Mouse (Mus musculus): ENCODE data around the gene Cmtm1. TPM values are rescaled to one million over a fixed set of nuclear protein-coding genes. Genes with fewer than 3 reads are reported as not detected.
"Not testable (repeated sequence)": the region's sequence is repeated elsewhere in the genome, so short reads cannot be mapped to it uniquely, and the experiment has no call there.

Gene Cmtm1
- polyA plus RNA-seq, 1 experiment from 2014 or later, result not detected

GRCm38 (mm10) chr8:104302536-104302935, 7.4 kb downstream of the Cmtm1 start:
- not testable (repeated sequence) for H3K36me3 ChIP-seq (ENCODE audit: control insufficient read depth, insufficient read depth, low read length); H3K4me2 ChIP-seq (replicated peaks; ENCODE audit: low read depth, low read length); DNase-seq (ENCODE audit: low spot score); H3K4me1 ChIP-seq (replicated peaks; ENCODE audit: control insufficient read depth, insufficient read depth, low read length); H3K9ac ChIP-seq (ENCODE audit: low read depth, low read length); H3K27ac ChIP-seq (ENCODE audit: low read depth, low read length); ATAC-seq (ENCODE audit: low FRiP score); H3K9me3 ChIP-seq (ENCODE audit: control insufficient read depth, low read length); H3K4me3 ChIP-seq (ENCODE audit: low read depth, low read length); H3K27me3 ChIP-seq (ENCODE audit: control insufficient read depth, insufficient read depth, low read length)
- 90% methylated on average over 4 of the region's 4 CpGs for WGBS

GRCm38 (mm10) chr8:104301577-104301976, 8.4 kb downstream of the Cmtm1 start:
- peak; percentile 90 for ATAC-seq (ENCODE audit: low FRiP score)

GRCm38 (mm10) chr8:104294396-104294795, 15.5 kb downstream of the Cmtm1 start:
- H3K9me3 ChIP-seq (ENCODE audit: control insufficient read depth, low read length), result no peaks in the 10 kb centered on the region
- DNase-seq (ENCODE audit: low spot score), result no peak
- no peak for ATAC-seq (ENCODE audit: low FRiP score)
- H3K36me3 ChIP-seq (ENCODE audit: control insufficient read depth, insufficient read depth, low read length), result no peaks in the 10 kb centered on the region
- no peak overlapping the region for H3K4me3 ChIP-seq (ENCODE audit: low read depth, low read length)
- H3K4me2 ChIP-seq (replicated peaks; ENCODE audit: low read depth, low read length), result no peak overlapping the region
- no peaks in the 10 kb centered on the region for H3K27me3 ChIP-seq (ENCODE audit: control insufficient read depth, insufficient read depth, low read length)
- H3K27ac ChIP-seq (ENCODE audit: low read depth, low read length), result no peak overlapping the region
- WGBS, result 92% methylated on average over 1 of the region's 1 CpGs
- H3K9ac ChIP-seq (ENCODE audit: low read depth, low read length), result no peak overlapping the region
- no peaks in the 10 kb centered on the region for H3K4me1 ChIP-seq (replicated peaks; ENCODE audit: control insufficient read depth, insufficient read depth, low read length)

More at GRCm38 (mm10) chr8:104301577-104301976, 8.4 kb downstream of the Cmtm1 start:
- WGBS, result 8% methylated on average over 3 of the region's 3 CpGs
- not testable (repeated sequence) for H3K27ac ChIP-seq (ENCODE audit: low read depth, low read length); H3K9me3 ChIP-seq (ENCODE audit: control insufficient read depth, low read length); H3K4me3 ChIP-seq (ENCODE audit: low read depth, low read length); H3K27me3 ChIP-seq (ENCODE audit: control insufficient read depth, insufficient read depth, low read length); H3K4me2 ChIP-seq (replicated peaks; ENCODE audit: low read depth, low read length); H3K9ac ChIP-seq (ENCODE audit: low read depth, low read length); H3K4me1 ChIP-seq (replicated peaks; ENCODE audit: control insufficient read depth, insufficient read depth, low read length); H3K36me3 ChIP-seq (ENCODE audit: control insufficient read depth, insufficient read depth, low read length)
- DNase-seq (ENCODE audit: low spot score), result peak; percentile 48

- H3K4me3 ChIP-seq (ENCODE audit: low read depth, low read length); H3K36me3 ChIP-seq (ENCODE audit: control insufficient read depth, insufficient read depth, low read length); H3K9ac ChIP-seq (ENCODE audit: low read depth, low read length); H3K27me3 ChIP-seq (ENCODE audit: control insufficient read depth, insufficient read depth, low read length); H3K4me1 ChIP-seq (replicated peaks; ENCODE audit: control insufficient read depth, insufficient read depth, low read length); H3K27ac ChIP-seq (ENCODE audit: low read depth, low read length); ATAC-seq (ENCODE audit: low FRiP score); DNase-seq (ENCODE audit: low spot score); H3K4me2 ChIP-seq (replicated peaks; ENCODE audit: low read depth, low read length); H3K9me3 ChIP-seq (ENCODE audit: control insufficient read depth, low read length): not testable (repeated sequence)
- WGBS, result 84% methylated on average over 11 of the region's 12 CpGs
Measured at GRCm38 (mm10) chr8:104293081-104293480, 16.9 kb downstream of the Cmtm1 start, which contains the start of gene Cmtm2a. Gene Cmtm2a (minus strand): TSS chr8:104293181.

- 89% methylated on average over 6 of the region's 6 CpGs for WGBS
- H3K4me3 ChIP-seq (ENCODE audit: low read depth, low read length), result no peak overlapping the region
- ATAC-seq (ENCODE audit: low FRiP score) (no peak), DNase-seq (ENCODE audit: low spot score) (no peak)
- no peaks in the 10 kb centered on the region for H3K4me1 ChIP-seq (replicated peaks; ENCODE audit: control insufficient read depth, insufficient read depth, low read length)
- no peak overlapping the region for H3K27ac ChIP-seq (ENCODE audit: low read depth, low read length)
- no peak overlapping the region for H3K4me2 ChIP-seq (replicated peaks; ENCODE audit: low read depth, low read length)
- no peak overlapping the region for H3K9ac ChIP-seq (ENCODE audit: low read depth, low read length)
- no peaks in the 10 kb centered on the region for H3K9me3 ChIP-seq (ENCODE audit: control insufficient read depth, low read length)
- no peaks in the 10 kb centered on the region for H3K36me3 ChIP-seq (ENCODE audit: control insufficient read depth, insufficient read depth, low read length)
- no peaks in the 10 kb centered on the region for H3K27me3 ChIP-seq (ENCODE audit: control insufficient read depth, insufficient read depth, low read length)
Measured at GRCm38 (mm10) chr8:104268937-104269440, 41.0 kb downstream of the Cmtm1 start.

GRCm38 (mm10) chr8:104268368-104268767, 41.6 kb downstream of the Cmtm1 start:
- Histone ChIP-seq H3K4me2 (replicated peaks; ENCODE audit: low read depth, low read length) (no peak overlapping the region), H3K9ac (ENCODE audit: low read depth, low read length) (no peak overlapping the region)
- no peak for ATAC-seq (ENCODE audit: low FRiP score)

GRCm38 (mm10) chr8:104264271-104264935, 45.5 kb downstream of the Cmtm1 start:
- H3K4me3 ChIP-seq (ENCODE audit: low read depth, low read length), result not testable (repeated sequence)

More at GRCm38 (mm10) chr8:104268368-104268767, 41.6 kb downstream of the Cmtm1 start:
- H3K4me1 ChIP-seq (replicated peaks; ENCODE audit: control insufficient read depth, insufficient read depth, low read length), result no peaks in the 10 kb centered on the region
- no peak overlapping the region for H3K27ac ChIP-seq (ENCODE audit: low read depth, low read length)
- no peak for DNase-seq (ENCODE audit: low spot score)
- H3K27me3 ChIP-seq (ENCODE audit: control insufficient read depth, insufficient read depth, low read length), result no peaks in the 10 kb centered on the region
- H3K4me3 ChIP-seq (ENCODE audit: low read depth, low read length), result no peak overlapping the region
- no peaks in the 10 kb centered on the region; the same call in 1 of the 2 replicates for H3K36me3 ChIP-seq (ENCODE audit: control insufficient read depth, insufficient read depth, low read length)
- no peaks in the 10 kb centered on the region for H3K9me3 ChIP-seq (ENCODE audit: control insufficient read depth, low read length)

GRCm38 (mm10) chr8:104261802-104262201, 48.1 kb downstream of the Cmtm1 start:
- not testable (repeated sequence) for H3K27ac ChIP-seq (ENCODE audit: low read depth, low read length); H3K36me3 ChIP-seq (ENCODE audit: control insufficient read depth, insufficient read depth, low read length); H3K9ac ChIP-seq (ENCODE audit: low read depth, low read length); H3K9me3 ChIP-seq (ENCODE audit: control insufficient read depth, low read length); ATAC-seq (ENCODE audit: low FRiP score); H3K4me1 ChIP-seq (replicated peaks; ENCODE audit: control insufficient read depth, insufficient read depth, low read length); H3K27me3 ChIP-seq (ENCODE audit: control insufficient read depth, insufficient read depth, low read length); DNase-seq (ENCODE audit: low spot score); H3K4me3 ChIP-seq (ENCODE audit: low read depth, low read length); H3K4me2 ChIP-seq (replicated peaks; ENCODE audit: low read depth, low read length)
- WGBS, result 97% methylated on average over 5 of the region's 5 CpGs

More at GRCm38 (mm10) chr8:104264271-104264935, 45.5 kb downstream of the Cmtm1 start:
- H3K4me2 ChIP-seq (replicated peaks; ENCODE audit: low read depth, low read length); H3K4me1 ChIP-seq (replicated peaks; ENCODE audit: control insufficient read depth, insufficient read depth, low read length); H3K27ac ChIP-seq (ENCODE audit: low read depth, low read length); H3K27me3 ChIP-seq (ENCODE audit: control insufficient read depth, insufficient read depth, low read length); H3K36me3 ChIP-seq (ENCODE audit: control insufficient read depth, insufficient read depth, low read length); H3K9me3 ChIP-seq (ENCODE audit: control insufficient read depth, low read length); ATAC-seq (ENCODE audit: low FRiP score); DNase-seq (ENCODE audit: low spot score); H3K9ac ChIP-seq (ENCODE audit: low read depth, low read length): not testable (repeated sequence)
- WGBS, result 96% methylated on average over 20 of the region's 22 CpGs

GRCm38 (mm10) chr8:104253016-104253415, 56.9 kb downstream of the Cmtm1 start:
- no peak overlapping the region for H3K4me3 ChIP-seq (ENCODE audit: low read depth, low read length)
- H3K27ac ChIP-seq (ENCODE audit: low read depth, low read length), result no peak overlapping the region
- 91% methylated on average over 3 of the region's 3 CpGs for WGBS
- H3K4me1 ChIP-seq (replicated peaks; ENCODE audit: control insufficient read depth, insufficient read depth, low read length), result no peaks in the 10 kb centered on the region
- DNase-seq (ENCODE audit: low spot score) (peak; percentile 24), ATAC-seq (ENCODE audit: low FRiP score) (no peak)
- H3K27me3 ChIP-seq (ENCODE audit: control insufficient read depth, insufficient read depth, low read length), result no peaks in the 10 kb centered on the region
- H3K9ac ChIP-seq (ENCODE audit: low read depth, low read length), result no peak overlapping the region
- H3K36me3 ChIP-seq (ENCODE audit: control insufficient read depth, insufficient read depth, low read length), result no peaks in the 10 kb centered on the region; the same call in 1 of the 2 replicates
- no peak overlapping the region for H3K4me2 ChIP-seq (replicated peaks; ENCODE audit: low read depth, low read length)
- H3K9me3 ChIP-seq (ENCODE audit: control insufficient read depth, low read length), result no peaks in the 10 kb centered on the region

Data from hindbrain, embryonic 11.5 days (tissue).